Mouse (Mus musculus): Measurements from ENCODE around the gene Ankrd6.

The Ankrd6 gene

DNA sequence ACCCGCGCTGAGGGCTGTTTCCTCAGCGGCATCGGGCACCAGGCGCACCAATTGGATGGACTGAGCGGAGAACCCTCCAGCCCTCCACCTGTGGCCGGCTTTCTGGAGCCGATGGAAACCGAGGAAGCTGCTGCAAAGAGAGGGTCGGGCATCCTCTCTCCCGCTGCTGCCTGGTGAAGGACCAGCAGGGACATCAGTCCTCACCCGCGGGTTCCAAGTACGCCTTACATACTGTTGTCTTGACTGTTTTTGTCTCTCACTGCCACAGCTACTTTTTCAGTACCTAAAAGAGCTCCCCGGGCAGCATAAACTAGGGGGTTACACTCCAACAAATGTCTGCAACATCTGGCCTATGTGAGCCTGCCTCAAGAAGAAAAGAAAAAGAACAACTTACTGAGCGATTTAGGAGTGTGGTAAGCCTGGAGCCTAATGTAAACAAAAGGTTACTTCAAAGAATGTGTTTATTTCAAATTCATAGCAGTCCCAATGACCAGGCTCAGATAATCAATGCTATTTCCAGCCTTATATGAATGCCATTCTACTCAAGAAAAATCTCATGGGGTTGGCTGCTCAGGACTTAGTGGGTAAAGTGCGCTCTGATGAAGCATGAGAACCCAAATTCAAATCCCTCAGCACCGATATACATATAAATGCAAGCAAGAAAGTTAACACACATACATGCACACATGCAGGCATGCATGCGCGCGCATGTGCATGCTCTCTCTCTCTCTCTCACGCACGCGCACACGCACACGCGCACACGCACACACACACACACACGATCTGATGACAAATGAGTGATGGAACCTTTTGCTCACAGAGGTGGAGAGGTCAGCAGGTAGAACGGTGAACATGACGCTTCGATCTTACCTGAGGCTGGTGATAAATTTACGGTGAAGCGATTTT is 647 bp upstream of the Ankrd6 start:
- DNase-seq (ENCODE audit: low spot score in 2 of 2): no peak

- no peak for DNase-seq (ENCODE audit: low spot score in 2 of 2)
Observed at GRCm38 (mm10) chr4:32948696-32949095, 1.9 kb downstream of the Ankrd6 start.

GRCm38 (mm10) chr4:32947631-32948030 is 3.0 kb downstream of the Ankrd6 start:
- no peak for DNase-seq (ENCODE audit: low spot score in 2 of 2)

DNA sequence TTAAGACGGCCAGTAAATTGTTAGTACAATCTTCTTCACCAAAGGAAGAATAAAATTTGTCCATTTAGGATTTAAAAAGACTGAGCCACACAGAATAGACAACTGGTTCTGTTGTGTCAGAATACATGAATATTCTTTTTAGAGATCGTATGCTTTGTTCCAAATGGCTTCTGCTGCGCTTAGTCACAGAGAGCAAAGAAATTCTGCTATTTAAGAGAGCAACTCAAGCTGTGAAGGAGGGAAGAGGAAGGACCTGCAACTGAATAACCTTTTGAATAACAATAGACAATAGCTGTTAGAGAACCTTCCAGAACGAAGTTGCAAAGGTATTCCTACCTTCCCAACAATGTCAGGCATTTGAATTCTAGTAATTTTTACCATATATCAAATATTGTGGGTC is 9.7 kb downstream of the Ankrd6 start:
- DNase-seq (ENCODE audit: low spot score in 2 of 2): no peak

GRCm38 (mm10) chr4:32939964-32940363 is 10.7 kb downstream of the Ankrd6 start:
- no peak for DNase-seq (ENCODE audit: low spot score in 2 of 2)

- no peak for DNase-seq (ENCODE audit: low spot score in 2 of 2)
Observed at GRCm38 (mm10) chr4:32939521-32939920, 11.1 kb downstream of the Ankrd6 start.

DNA sequence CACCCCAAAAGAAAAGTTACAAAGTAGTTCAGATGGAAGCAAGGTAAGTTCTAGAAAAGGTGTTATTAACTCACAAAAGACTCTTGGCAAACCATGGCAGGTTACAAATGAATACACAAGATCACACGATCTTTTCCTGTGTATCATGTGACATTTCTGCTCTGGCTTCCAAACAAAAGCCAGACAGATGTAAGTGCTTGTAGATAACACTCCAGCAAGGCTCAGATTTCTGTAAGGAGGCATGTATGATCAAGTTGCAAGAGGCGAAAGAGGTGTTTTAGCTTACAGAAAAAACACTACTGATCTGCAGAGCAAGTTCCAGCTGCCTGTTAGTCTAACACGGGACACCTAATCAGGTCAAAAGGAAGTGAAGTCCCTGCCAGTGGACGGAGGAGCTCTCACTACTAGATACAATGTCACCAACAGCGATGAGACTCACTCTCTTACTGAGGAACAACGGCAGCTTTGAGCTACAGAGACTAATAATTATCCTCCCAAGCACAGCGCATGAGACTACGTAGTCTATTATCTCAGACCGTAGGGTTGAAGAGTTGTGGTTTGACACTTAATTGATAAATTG is 13.8 kb downstream of the Ankrd6 start:
- no peak for DNase-seq (ENCODE audit: low spot score in 2 of 2)

DNA sequence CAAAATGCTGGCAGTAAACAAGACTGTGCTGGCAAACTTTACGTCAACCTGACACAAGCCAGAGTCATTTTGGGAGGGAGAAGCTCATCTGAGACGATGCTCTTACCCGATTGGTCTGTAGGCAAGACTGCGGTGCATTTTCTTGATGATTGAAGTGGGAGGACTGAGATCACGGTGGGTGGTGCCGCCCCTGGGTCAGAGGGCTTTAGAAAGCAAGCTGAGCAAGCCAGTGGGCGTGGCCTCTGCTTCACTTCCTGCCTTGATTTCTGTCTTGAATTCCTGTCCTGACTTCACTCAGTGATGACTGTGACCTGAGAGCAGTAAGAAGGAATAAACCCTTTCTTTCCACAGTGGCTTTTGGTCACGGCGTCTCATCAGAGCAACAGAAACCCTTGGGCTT is 18.6 kb downstream of the Ankrd6 start:
- DNase-seq (ENCODE audit: low spot score in 2 of 2): no peak

- DNase-seq (ENCODE audit: low spot score in 2 of 2): no peak
Observed at GRCm38 (mm10) chr4:32929750-32930149, 20.9 kb downstream of the Ankrd6 start.

- DNase-seq (ENCODE audit: low spot score in 2 of 2): no peak
Observed at GRCm38 (mm10) chr4:32928692-32929448, 21.8 kb downstream of the Ankrd6 start.

GRCm38 (mm10) chr4:32923891-32924294 is 26.7 kb downstream of the Ankrd6 start:
- DNase-seq (ENCODE audit: low spot score in 2 of 2): no peak

- DNase-seq (ENCODE audit: low spot score in 2 of 2): no peak
Observed at GRCm38 (mm10) chr4:32923436-32923835, 27.2 kb downstream of the Ankrd6 start.

GRCm38 (mm10) chr4:32922871-32923270 is 27.8 kb downstream of the Ankrd6 start:
- DNase-seq (ENCODE audit: low spot score in 2 of 2): no peak

- no peak for DNase-seq (ENCODE audit: low spot score in 2 of 2)
Observed at GRCm38 (mm10) chr4:32920863-32921262, 29.8 kb downstream of the Ankrd6 start.

- no peak for DNase-seq (ENCODE audit: low spot score in 2 of 2)
Observed at GRCm38 (mm10) chr4:32918571-32918970, 32.1 kb downstream of the Ankrd6 start.

- DNase-seq (ENCODE audit: low spot score in 2 of 2): no peak
Observed at GRCm38 (mm10) chr4:32916689-32917385, 33.8 kb downstream of the Ankrd6 start.

DNA sequence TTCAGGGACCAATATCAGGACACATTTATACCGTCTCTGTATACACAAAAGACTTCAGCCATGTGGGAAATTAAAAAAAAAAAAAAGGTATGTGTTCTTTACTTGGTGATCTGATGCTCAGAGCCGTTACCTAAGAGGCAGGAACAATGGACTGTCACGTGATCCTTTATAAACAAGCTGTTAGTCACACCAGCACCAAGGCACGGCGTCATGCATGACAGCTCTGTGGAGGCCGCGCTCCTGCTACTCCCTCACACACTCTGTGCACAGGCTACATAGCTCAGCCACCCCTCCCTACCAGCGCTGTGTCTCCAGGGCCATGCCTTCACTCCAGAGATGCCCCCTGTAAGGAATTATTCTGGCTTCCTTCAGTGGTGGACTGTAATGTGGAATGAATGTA is 34.7 kb downstream of the Ankrd6 start:
- no peak for DNase-seq (ENCODE audit: low spot score in 2 of 2)

GRCm38 (mm10) chr4:32909996-32910395 is 40.6 kb downstream of the Ankrd6 start:
- no peak for DNase-seq (ENCODE audit: low spot score in 2 of 2)

GRCm38 (mm10) chr4:32909241-32909979 is 41.2 kb downstream of the Ankrd6 start:
- no peak for DNase-seq (ENCODE audit: low spot score in 2 of 2)

DNA sequence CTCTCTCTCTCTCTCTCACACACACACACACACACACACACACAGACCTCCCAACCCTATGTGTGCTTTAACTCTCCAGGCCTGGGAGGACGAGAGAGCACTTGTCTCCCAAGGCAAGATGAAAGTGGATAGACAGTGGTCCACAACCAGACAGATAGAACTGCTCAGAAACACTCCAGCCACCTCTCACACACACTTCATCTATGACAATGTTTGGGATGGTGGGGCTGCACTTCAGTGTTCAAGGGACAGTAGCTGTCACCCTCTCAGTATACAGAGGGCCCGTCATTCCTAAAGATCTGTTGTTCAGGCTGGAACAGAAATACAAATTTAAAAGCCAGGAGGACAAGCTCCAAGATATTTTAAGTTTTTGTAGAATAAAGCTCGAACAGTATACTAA is 43.0 kb downstream of the Ankrd6 start:
- no peak for DNase-seq (ENCODE audit: low spot score in 2 of 2)

GRCm38 (mm10) chr4:32906627-32907026 is 44.0 kb downstream of the Ankrd6 start:
- DNase-seq (ENCODE audit: low spot score in 2 of 2): no peak

All from urinary bladder, adult 18-20 months (tissue).